Mouse (Mus musculus) liver, embryonic 14.5 days (tissue): ENCODE measurements around the gene Lyrm9.

Source experiments
- CTCF ChIP-seq: IDR thresholded peaks from 2 replicates; pipeline ENCODE4 v1.5.1; 2016; ENCODE audit warnings: antibody characterized with exemption, low read depth, control low read depth
- EP300 ChIP-seq: IDR thresholded peaks from 2 replicates; pipeline ENCODE4 v1.6.1; 2016; ENCODE audit warnings: antibody characterized with exemption, low read depth

DNA sequence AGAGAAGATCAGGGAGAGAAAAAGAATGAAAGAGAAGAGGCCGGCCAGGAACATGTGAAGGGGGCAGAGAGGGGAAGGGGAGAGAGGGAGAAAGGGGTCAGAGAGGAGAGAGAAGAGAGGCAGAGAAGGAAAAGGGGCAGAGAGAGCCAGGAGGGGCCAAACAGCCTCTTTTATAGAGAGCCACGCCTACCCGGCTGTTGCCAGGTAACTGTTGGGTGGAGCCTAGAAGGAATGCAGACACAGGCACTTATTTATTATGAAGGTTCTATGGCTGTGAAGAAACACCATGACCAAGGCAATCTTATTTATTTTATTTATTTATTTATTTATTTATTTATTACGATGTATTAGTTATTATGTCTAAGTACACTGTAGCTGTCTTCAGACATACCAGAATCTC is 44.5 kb downstream of the Lyrm9 start:
- TF ChIP-seq CTCF = no peak
- no peak for TF ChIP-seq EP300
